Mouse (Mus musculus) lung, postnatal 14 days (tissue): ENCODE data around the gene Nrap.
"Not testable (repeated sequence)": the region's sequence is repeated elsewhere in the genome, so short reads cannot be mapped to it uniquely, and the experiment has no call there.

Experiments
- DNase-seq: peaks from one replicate; pipeline ENCODE4 v3.0.0; 2021

Nrap gene

GRCm38 (mm10) chr19:56389879-56390278 is at the start of gene Nrap:
Nrap (minus strand) TSS chr19:56390037.
- no peak for DNase-seq

- no peak for DNase-seq
Observed at GRCm38 (mm10) chr19:56439072-56439434, 49.2 kb upstream of the Nrap start.

- peak; percentile 40 for DNase-seq
Observed at GRCm38 (mm10) chr19:56438357-56439071, 48.7 kb upstream of the Nrap start.

GRCm38 (mm10) chr19:56436380-56436779 is 46.5 kb upstream of the Nrap start:
- DNase-seq = no peak

- DNase-seq = no peak
Observed at GRCm38 (mm10) chr19:56433581-56433980, 43.7 kb upstream of the Nrap start.

GRCm38 (mm10) chr19:56432706-56433105 is 42.9 kb upstream of the Nrap start:
- DNase-seq = no peak

- no peak for DNase-seq
Observed at GRCm38 (mm10) chr19:56430369-56430768, 40.5 kb upstream of the Nrap start.

- DNase-seq = no peak
Observed at GRCm38 (mm10) chr19:56425492-56425891, 35.7 kb upstream of the Nrap start.

GRCm38 (mm10) chr19:56424606-56425395 is 35.0 kb upstream of the Nrap start:
- DNase-seq = no peak

GRCm38 (mm10) chr19:56423370-56423769 is 33.5 kb upstream of the Nrap start:
- no peak for DNase-seq

GRCm38 (mm10) chr19:56422476-56423338 is 32.9 kb upstream of the Nrap start:
- DNase-seq = peak; percentile 92

GRCm38 (mm10) chr19:56420345-56420744 is 30.5 kb upstream of the Nrap start:
- DNase-seq = no peak

- no peak for DNase-seq
Observed at GRCm38 (mm10) chr19:56419452-56419851, 29.6 kb upstream of the Nrap start.

GRCm38 (mm10) chr19:56418404-56418803 is 28.6 kb upstream of the Nrap start:
- DNase-seq = no peak

GRCm38 (mm10) chr19:56409884-56410283 is 20.0 kb upstream of the Nrap start:
- DNase-seq = not testable (repeated sequence)

GRCm38 (mm10) chr19:56406581-56406980 is 16.7 kb upstream of the Nrap start:
- DNase-seq = no peak

- no peak for DNase-seq
Observed at GRCm38 (mm10) chr19:56405824-56406223, 16.0 kb upstream of the Nrap start.

- DNase-seq = no peak
Observed at GRCm38 (mm10) chr19:56401864-56402263, 12.0 kb upstream of the Nrap start.

- peak; percentile 86 for DNase-seq
Observed at GRCm38 (mm10) chr19:56400200-56400599, 10.4 kb upstream of the Nrap start.

GRCm38 (mm10) chr19:56398528-56398795 is 8.6 kb upstream of the Nrap start:
- DNase-seq = no peak

GRCm38 (mm10) chr19:56397663-56398527 is 8.1 kb upstream of the Nrap start:
- DNase-seq = no peak
